Mouse (Mus musculus): ENCODE data around the gene Enpp3. TPM values are rescaled to one million over a fixed set of nuclear protein-coding genes. Genes with fewer than 3 reads are reported as not detected.

The Enpp3 gene
- polyA plus RNA-seq, 1 experiment from 2014 or later = 4.1 TPM

GRCm38 (mm10) chr10:24836366-24837038, 6.1 kb downstream of the Enpp3 start:
- Histone ChIP-seq H3K4me3 (replicated peaks; ENCODE audit: low read length) (peak overlapping the region; percentile 13; the same call in 1 of the 2 replicates), H3K4me2 (replicated peaks) (peak overlapping the region; percentile 46), H3K9me3 (ENCODE audit: control insufficient read depth, low read length) (no peaks in the 10 kb centered on the region), H3K36me3 (replicated peaks; ENCODE audit: control insufficient read depth, insufficient read depth) (no peaks in the 10 kb centered on the region), H3K27ac (no peak overlapping the region), H3K9ac (0 out of 2 replicates have a peak overlapping the region, but pooled peaks have one; percentile 39), H3K27me3 (ENCODE audit: control insufficient read depth, insufficient read depth, low read length) (no peaks in the 10 kb centered on the region), H3K4me1 (replicated peaks; ENCODE audit: control insufficient read depth, insufficient read depth, low read length) (peaks cover 16% of the 10 kb centered on the region; the same call in 1 of the 2 replicates)
- DNase-seq (ENCODE audit: low spot score) (no peak), ATAC-seq (ENCODE audit: low FRiP score) (0 out of 2 replicates have a peak, but pooled peaks have one; percentile 21)
- WGBS = 56% methylated on average over 4 of the region's 4 CpGs

GRCm38 (mm10) chr10:24835702-24836342, 6.8 kb downstream of the Enpp3 start:
- peaks cover 16% of the 10 kb centered on the region; the same call in 1 of the 2 replicates for H3K4me1 ChIP-seq (replicated peaks; ENCODE audit: control insufficient read depth, insufficient read depth, low read length)
- no peaks in the 10 kb centered on the region for H3K9me3 ChIP-seq (ENCODE audit: control insufficient read depth, low read length)
- H3K4me2 ChIP-seq (replicated peaks) = peak overlapping the region; percentile 46
- H3K36me3 ChIP-seq (replicated peaks; ENCODE audit: control insufficient read depth, insufficient read depth) = no peaks in the 10 kb centered on the region
- 0 out of 2 replicates have a peak, but pooled peaks have one; percentile 43 for ATAC-seq (ENCODE audit: low FRiP score)
- H3K4me3 ChIP-seq (replicated peaks; ENCODE audit: low read length) = peak overlapping the region; percentile 13; the same call in 1 of the 2 replicates
- H3K9ac ChIP-seq = peak overlapping the region; percentile 39
- 22% methylated on average over 12 of the region's 12 CpGs for WGBS
- H3K27ac ChIP-seq = no peak overlapping the region
- no peaks in the 10 kb centered on the region for H3K27me3 ChIP-seq (ENCODE audit: control insufficient read depth, insufficient read depth, low read length)
- peak; percentile 41 for DNase-seq (ENCODE audit: low spot score)

GRCm38 (mm10) chr10:24834634-24835371, 7.8 kb downstream of the Enpp3 start:
- Histone ChIP-seq H3K36me3 (replicated peaks; ENCODE audit: control insufficient read depth, insufficient read depth) (no peaks in the 10 kb centered on the region), H3K4me2 (replicated peaks) (peak overlapping the region; percentile 46), H3K4me1 (replicated peaks; ENCODE audit: control insufficient read depth, insufficient read depth, low read length) (peaks cover 16% of the 10 kb centered on the region; the same call in 1 of the 2 replicates), H3K27me3 (ENCODE audit: control insufficient read depth, insufficient read depth, low read length) (no peaks in the 10 kb centered on the region), H3K9me3 (ENCODE audit: control insufficient read depth, low read length) (no peaks in the 10 kb centered on the region), H3K4me3 (replicated peaks; ENCODE audit: low read length) (0 out of 2 replicates have a peak overlapping the region, but pooled peaks have one; percentile 13), H3K27ac (no peak overlapping the region), H3K9ac (0 out of 2 replicates have a peak overlapping the region, but pooled peaks have one; percentile 16)
- DNase-seq (ENCODE audit: low spot score) (no peak), ATAC-seq (ENCODE audit: low FRiP score) (no peak)
- 21% methylated on average over 4 of the region's 4 CpGs for WGBS

GRCm38 (mm10) chr10:24832306-24832705, 10.3 kb downstream of the Enpp3 start:
- H3K4me2 ChIP-seq (replicated peaks) = no peak overlapping the region

GRCm38 (mm10) chr10:24831377-24832095, 11.1 kb downstream of the Enpp3 start:
- no peaks in the 10 kb centered on the region for H3K9me3 ChIP-seq (ENCODE audit: control insufficient read depth, low read length)
- H3K4me2 ChIP-seq (replicated peaks) = no peak overlapping the region
- WGBS = 70% methylated on average over 13 of the region's 15 CpGs
- no peaks in the 10 kb centered on the region for H3K27me3 ChIP-seq (ENCODE audit: control insufficient read depth, insufficient read depth, low read length)
- no peak for DNase-seq (ENCODE audit: low spot score)
- no peaks in the 10 kb centered on the region for H3K36me3 ChIP-seq (replicated peaks; ENCODE audit: control insufficient read depth, insufficient read depth)
- no peak overlapping the region for H3K4me3 ChIP-seq (replicated peaks; ENCODE audit: low read length)
- peaks cover 16% of the 10 kb centered on the region; the same call in 1 of the 2 replicates for H3K4me1 ChIP-seq (replicated peaks; ENCODE audit: control insufficient read depth, insufficient read depth, low read length)
- ATAC-seq (ENCODE audit: low FRiP score) = no peak
- no peak overlapping the region for H3K9ac ChIP-seq
- H3K27ac ChIP-seq = no peak overlapping the region

More at GRCm38 (mm10) chr10:24832306-24832705, 10.3 kb downstream of the Enpp3 start:
- DNase-seq (ENCODE audit: low spot score) = no peak
- Histone ChIP-seq H3K27ac (no peak overlapping the region), H3K9me3 (ENCODE audit: control insufficient read depth, low read length) (no peaks in the 10 kb centered on the region), H3K27me3 (ENCODE audit: control insufficient read depth, insufficient read depth, low read length) (no peaks in the 10 kb centered on the region), H3K36me3 (replicated peaks; ENCODE audit: control insufficient read depth, insufficient read depth) (no peaks in the 10 kb centered on the region), H3K9ac (no peak overlapping the region), H3K4me1 (replicated peaks; ENCODE audit: control insufficient read depth, insufficient read depth, low read length) (peaks cover 16% of the 10 kb centered on the region; the same call in 1 of the 2 replicates), H3K4me3 (replicated peaks; ENCODE audit: low read length) (no peak overlapping the region)
- no peak for ATAC-seq (ENCODE audit: low FRiP score)
- 92% methylated on average over 9 of the region's 9 CpGs for WGBS

- H3K36me3 ChIP-seq (replicated peaks; ENCODE audit: control insufficient read depth, insufficient read depth) = no peaks in the 10 kb centered on the region
- no peak overlapping the region for H3K4me3 ChIP-seq (replicated peaks; ENCODE audit: low read length)
- no peak overlapping the region for H3K9ac ChIP-seq
- H3K9me3 ChIP-seq (ENCODE audit: control insufficient read depth, low read length) = no peaks in the 10 kb centered on the region
- H3K27me3 ChIP-seq (ENCODE audit: control insufficient read depth, insufficient read depth, low read length) = no peaks in the 10 kb centered on the region
- peaks cover 6% of the 10 kb centered on the region; the same call in 1 of the 2 replicates for H3K4me1 ChIP-seq (replicated peaks; ENCODE audit: control insufficient read depth, insufficient read depth, low read length)
- no peak for ATAC-seq (ENCODE audit: low FRiP score)
- H3K4me2 ChIP-seq (replicated peaks) = no peak overlapping the region
- no peak for DNase-seq (ENCODE audit: low spot score)
- H3K27ac ChIP-seq = no peak overlapping the region
- WGBS = 92% methylated on average over 5 of the region's 5 CpGs
Observed at GRCm38 (mm10) chr10:24830448-24830847, 12.2 kb downstream of the Enpp3 start.

- Histone ChIP-seq H3K9ac (no peak overlapping the region), H3K4me3 (replicated peaks; ENCODE audit: low read length) (no peak overlapping the region), H3K36me3 (replicated peaks; ENCODE audit: control insufficient read depth, insufficient read depth) (no peaks in the 10 kb centered on the region), H3K27me3 (ENCODE audit: control insufficient read depth, insufficient read depth, low read length) (no peaks in the 10 kb centered on the region), H3K4me2 (replicated peaks) (no peak overlapping the region), H3K27ac (no peak overlapping the region), H3K9me3 (ENCODE audit: control insufficient read depth, low read length) (no peaks in the 10 kb centered on the region), H3K4me1 (replicated peaks; ENCODE audit: control insufficient read depth, insufficient read depth, low read length) (no peaks in the 10 kb centered on the region)
- 94% methylated on average over 4 of the region's 4 CpGs for WGBS
- DNase-seq (ENCODE audit: low spot score) (no peak), ATAC-seq (ENCODE audit: low FRiP score) (no peak)
Observed at GRCm38 (mm10) chr10:24828136-24828535, 14.5 kb downstream of the Enpp3 start.

GRCm38 (mm10) chr10:24826130-24826529, 16.5 kb downstream of the Enpp3 start:
- no peak overlapping the region for H3K4me3 ChIP-seq (replicated peaks; ENCODE audit: low read length)
- no peak overlapping the region for H3K27ac ChIP-seq
- no peaks in the 10 kb centered on the region for H3K36me3 ChIP-seq (replicated peaks; ENCODE audit: control insufficient read depth, insufficient read depth)
- H3K4me2 ChIP-seq (replicated peaks) = no peak overlapping the region
- no peaks in the 10 kb centered on the region for H3K27me3 ChIP-seq (ENCODE audit: control insufficient read depth, insufficient read depth, low read length)
- no peaks in the 10 kb centered on the region for H3K4me1 ChIP-seq (replicated peaks; ENCODE audit: control insufficient read depth, insufficient read depth, low read length)
- no peak for DNase-seq (ENCODE audit: low spot score)
- 12% methylated on average over 6 of the region's 6 CpGs for WGBS
- no peak overlapping the region for H3K9ac ChIP-seq
- H3K9me3 ChIP-seq (ENCODE audit: control insufficient read depth, low read length) = no peaks in the 10 kb centered on the region
- peak; percentile 31; the same call in 1 of the 2 replicates for ATAC-seq (ENCODE audit: low FRiP score)

All from hindbrain, embryonic 14.5 days (tissue).